Mouse (Mus musculus) thymus, postnatal 10 days (tissue): ENCODE measurements around the gene Rnf214.
"Not testable (repeated sequence)": the region's sequence is repeated elsewhere in the genome, so short reads cannot be mapped to it uniquely, and the experiment has no call there.

Experiments
- DNase-seq, 2 experiments: peaks; one replicate each; pipeline ENCODE4 v3.0.0; 2021; ENCODE audit warnings: low spot score in 2 of 2

Rnf214 gene

DNA sequence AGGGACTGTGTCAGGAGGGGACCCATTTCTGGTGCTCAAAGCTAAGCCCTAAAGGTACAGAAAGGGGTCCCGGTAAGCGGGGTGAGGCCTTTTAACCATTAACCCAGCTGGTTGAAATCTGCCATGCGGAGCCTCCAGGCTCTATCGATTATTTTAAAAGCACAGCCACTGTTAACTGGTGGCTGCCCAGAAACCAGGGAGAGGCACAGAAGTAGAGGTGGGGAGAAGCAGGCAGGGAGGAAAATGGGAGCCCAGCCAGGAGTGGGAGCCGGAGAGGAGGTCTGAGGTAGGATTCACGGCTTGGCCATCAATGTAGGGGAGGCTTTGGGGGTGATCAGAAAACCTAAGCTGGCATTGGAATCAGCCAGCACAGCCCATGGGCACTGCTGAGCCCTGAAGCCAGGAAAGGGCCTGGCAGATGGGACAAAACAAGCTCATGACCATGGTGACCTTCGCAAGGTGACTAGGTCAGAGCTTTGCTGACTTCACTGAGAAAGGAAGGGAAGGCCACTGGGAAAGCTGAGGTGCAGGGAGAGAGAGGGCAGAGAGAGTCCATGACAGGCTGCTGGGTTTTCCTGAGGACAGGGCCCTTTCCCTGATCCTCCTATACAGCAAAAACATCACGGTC is 56.1 kb downstream of the Rnf214 start:
- no peak for DNase-seq

- no peak for DNase-seq
Measured at GRCm38 (mm10) chr9:45849528-45850408, 56.9 kb downstream of the Rnf214 start.

- no peak for DNase-seq
Measured at GRCm38 (mm10) chr9:45846891-45847460, 59.7 kb downstream of the Rnf214 start.

GRCm38 (mm10) chr9:45846176-45846575 is 60.5 kb downstream of the Rnf214 start:
- DNase-seq, result not testable (repeated sequence)

- no peak for DNase-seq
Measured at GRCm38 (mm10) chr9:45845541-45845940, 61.2 kb downstream of the Rnf214 start.

GRCm38 (mm10) chr9:45843780-45844179 is 62.9 kb downstream of the Rnf214 start:
- DNase-seq, result no peak

DNA sequence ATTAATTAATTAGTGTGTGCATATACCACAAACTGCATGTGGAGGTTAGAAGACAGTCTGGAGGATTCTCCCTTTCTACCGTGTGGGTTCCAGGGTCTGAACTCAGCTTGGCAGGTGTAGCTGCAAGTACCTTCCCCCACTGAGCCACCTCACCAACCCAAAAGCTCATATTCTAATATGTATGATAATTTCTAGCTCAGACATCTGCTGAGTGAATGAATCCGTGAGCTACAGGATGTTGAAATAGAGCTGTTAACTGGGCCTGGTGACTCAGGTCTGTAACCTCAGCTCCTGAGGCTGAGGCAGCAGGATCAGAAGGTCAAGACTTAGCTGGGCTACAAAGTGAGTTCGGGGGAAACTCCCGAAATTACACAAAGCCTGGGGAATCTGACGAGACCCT is 63.7 kb downstream of the Rnf214 start:
- no peak for DNase-seq

DNA sequence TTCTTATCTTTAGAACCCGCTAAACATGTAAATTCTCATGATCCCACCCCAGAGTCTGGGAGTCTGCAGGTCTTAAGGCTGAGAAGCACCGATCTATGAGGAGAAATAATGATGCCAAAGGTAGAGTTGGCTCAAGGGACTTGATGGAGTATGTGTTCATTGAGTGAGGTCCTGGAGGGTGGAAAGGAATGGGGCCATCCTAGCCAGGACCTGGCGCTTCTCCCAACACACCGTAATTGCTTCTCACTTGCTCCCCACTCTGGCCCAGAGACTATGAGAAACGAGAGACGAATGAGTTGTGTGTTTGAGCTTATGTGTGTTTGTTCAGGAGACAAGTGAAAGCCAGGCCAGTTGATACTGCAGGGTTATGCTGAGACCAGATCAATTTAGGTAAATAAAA is 65.3 kb downstream of the Rnf214 start:
- DNase-seq, result no peak

DNA sequence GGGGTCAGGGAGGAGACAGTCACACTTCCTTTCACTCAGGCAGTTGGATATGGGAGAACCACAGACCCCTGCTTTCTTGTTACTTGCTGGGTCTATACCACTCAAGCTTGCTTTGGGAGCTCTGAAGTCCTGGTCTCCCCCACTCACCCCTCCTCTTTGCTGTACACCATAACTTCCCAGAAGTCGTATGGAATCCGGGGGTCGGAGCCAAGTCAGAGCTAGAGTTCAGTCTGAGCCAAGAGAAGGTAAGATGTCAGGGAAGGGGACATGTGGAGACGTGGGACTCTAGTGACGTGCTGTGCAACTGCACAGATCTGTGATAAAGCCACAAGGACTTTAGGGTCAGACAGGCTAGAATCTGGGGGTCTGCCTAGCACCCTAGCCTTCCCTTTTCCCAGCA is 66.4 kb downstream of the Rnf214 start:
- no peak for DNase-seq

DNA sequence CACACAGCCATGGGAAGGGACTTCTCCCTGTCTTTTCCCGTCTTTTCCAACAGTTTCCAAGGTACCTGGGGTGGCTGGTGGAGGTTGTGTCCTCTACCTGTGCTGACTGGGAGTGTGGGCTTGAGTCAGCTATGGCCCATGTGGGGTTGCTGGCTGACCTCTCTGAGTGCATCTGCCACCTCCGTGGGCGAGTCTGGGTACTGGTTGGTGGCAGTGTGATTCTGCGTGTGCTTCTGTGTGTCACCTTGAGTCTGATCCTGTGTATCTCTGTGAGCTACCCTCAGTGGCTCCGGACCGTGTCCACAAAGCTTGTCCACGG is 66.8 kb downstream of the Rnf214 start:
- no peak for DNase-seq

- DNase-seq, result no peak
Measured at GRCm38 (mm10) chr9:45839139-45839981, 67.4 kb downstream of the Rnf214 start.

GRCm38 (mm10) chr9:45838434-45839138 is 68.1 kb downstream of the Rnf214 start, which contains the start of gene Bace1:
Gene Bace1 (plus strand): TSS chr9:45838580.
- DNase-seq, result peak in 1 of 2 experiments; percentile 19

DNA sequence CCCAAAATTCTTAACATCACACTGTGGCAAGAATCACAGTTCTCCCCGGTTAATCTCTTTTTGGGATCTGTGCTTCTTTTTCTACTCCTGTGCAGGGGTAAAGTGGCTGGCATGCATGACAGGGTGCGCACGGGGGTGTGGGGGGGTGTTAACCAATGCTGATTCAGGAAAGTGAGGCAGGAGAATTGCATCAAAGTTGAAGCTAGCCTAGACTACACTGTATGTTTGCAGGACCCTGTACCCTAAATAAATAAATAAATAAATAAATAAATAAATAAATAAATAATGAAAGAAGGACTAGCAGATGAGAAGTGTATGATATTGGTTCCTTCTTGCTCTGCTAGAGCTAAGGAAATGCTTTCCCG is 68.7 kb downstream of the Rnf214 start:
- no peak for DNase-seq

- no peak for DNase-seq
Measured at GRCm38 (mm10) chr9:45833461-45833860, 73.2 kb downstream of the Rnf214 start.

DNA sequence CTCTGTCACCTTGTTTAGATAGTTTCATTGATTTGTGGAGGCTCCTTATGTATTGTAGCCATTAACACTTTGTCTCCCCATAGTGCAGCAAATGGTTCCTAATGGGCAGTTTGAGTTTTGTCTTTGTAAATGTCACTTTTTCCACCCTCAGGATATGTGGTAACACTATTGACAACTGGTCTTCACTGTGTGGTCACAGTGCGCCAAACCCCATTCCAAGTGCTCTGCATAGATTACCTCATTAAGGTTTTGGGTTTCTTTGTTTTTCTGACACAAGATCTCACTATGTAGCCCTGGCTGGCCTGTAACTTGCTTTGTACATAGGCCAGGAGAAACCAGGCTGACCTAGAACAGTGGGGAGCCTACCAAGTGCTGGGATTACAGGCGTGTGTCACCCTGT is 73.8 kb downstream of the Rnf214 start:
- DNase-seq, result no peak

- peak; percentile 70 to 83 for DNase-seq
Measured at GRCm38 (mm10) chr9:45829107-45829506, 77.6 kb downstream of the Rnf214 start.

- peak; percentile 77 to 81 for DNase-seq
Measured at GRCm38 (mm10) chr9:45828291-45828963, 78.3 kb downstream of the Rnf214 start, which contains the start of gene Cep164. Gene Cep164 (minus strand): TSS chr9:45828691.

DNA sequence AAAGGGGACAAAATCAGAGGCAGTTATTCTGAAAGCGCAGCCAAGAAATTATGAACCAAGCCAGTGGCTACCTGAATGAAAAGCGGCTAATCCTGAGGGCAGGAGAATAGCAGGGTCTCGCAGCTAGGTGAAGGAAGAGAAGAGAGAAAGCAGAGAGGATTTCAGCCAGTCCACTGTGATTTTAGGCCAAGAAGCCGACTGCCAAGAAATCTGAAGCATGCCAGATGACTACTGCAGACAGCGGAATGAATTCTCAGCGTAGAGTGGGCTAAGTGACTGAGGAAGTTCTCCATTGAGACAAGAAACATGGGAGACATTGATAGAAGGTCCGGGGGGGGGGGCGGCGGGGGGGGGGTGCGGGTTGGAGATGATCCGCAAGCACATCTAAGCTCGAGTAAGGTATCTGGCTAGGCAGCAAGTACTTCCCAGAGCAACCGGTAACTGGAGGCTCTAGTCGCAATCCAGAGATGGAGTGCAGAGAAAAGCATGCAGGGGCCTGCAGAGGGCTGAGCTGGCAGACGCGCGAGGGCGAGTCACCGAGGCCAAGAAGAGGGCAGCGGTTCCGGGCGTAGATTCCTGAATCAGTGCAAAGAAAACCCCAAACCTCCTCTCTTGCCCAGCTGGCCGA is 78.9 kb downstream of the Rnf214 start:
- DNase-seq, result no peak

GRCm38 (mm10) chr9:45818406-45819011 is 88.2 kb downstream of the Rnf214 start:
- no peak for DNase-seq

DNA sequence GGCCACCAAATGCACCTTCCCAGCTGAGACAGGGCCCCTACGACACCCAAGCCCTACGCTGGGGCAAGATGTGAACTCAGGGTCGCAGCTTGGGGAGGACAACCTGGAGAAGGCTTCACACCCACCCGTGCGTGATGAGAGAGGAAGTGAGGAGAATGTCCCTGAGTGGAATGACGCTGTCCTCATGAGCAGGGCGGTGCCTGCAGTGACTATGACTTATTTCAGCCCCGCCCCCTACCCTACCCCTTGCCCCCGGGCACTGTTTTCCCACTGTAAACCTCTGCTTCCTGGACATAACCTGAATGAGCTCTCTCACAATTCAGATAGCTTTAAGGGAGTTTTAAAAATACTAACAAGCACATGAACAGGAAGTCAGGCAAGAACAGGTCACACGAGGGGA is 91.2 kb downstream of the Rnf214 start:
- DNase-seq, result no peak
